Mouse (Mus musculus): ENCODE data around the gene Adssl1. TPM values are rescaled to one million over a fixed set of nuclear protein-coding genes. Genes with fewer than 3 reads are reported as not detected.

Adssl1 gene
- 38.0 and 44.6 TPM in 2 replicates for polyA plus RNA-seq (2012; rRNA removed)

DNA sequence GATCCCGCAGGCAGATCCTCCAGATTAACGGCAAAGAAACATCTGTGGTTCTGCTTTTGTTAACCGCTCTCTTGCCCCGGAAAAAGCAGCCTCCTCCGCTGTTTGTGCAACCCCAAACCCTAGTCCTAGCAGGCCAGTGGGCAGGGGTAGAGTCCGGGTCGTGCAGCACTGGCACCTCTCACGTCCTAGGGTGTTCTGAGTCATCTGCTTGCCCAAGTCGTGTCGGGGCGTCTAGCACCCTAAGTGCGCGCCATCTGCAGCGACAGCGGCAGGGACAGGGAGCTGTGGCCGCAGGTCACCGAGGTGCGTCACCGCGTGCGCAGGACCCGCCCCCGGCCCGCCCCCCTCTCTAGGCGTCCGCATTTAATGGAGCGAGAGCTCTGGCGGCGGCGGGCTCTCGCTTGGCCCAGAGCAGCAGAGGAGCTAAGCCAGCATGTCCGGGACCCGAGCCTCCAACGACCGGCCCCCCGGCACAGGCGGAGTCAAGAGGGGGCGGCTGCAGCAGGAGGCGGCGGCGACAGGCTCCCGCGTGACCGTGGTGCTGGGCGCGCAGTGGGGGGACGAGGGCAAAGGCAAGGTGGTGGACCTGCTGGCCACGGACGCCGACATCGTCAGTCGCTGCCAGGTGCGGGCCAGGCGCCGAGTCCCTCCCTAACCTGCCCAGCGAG is at the start of gene Adssl1:
TSS of gene Adssl1 (plus strand) at position 360 of the 668 bp plus-strand sequence.
- TF ChIP-seq POLR2A (IDR thresholded peaks at IDR 0.05; ENCODE audit: extremely low read depth, insufficient read depth, low read length) = no peak
- TF ChIP-seq CTCF (IDR thresholded peaks at IDR 0.05; ENCODE audit: extremely low read depth, insufficient read depth, low read length) = no peak
- peak within 1 kb of the TSS; percentile 49 for H3K4me3 ChIP-seq (ENCODE audit: insufficient read depth, low read length)
- peaks cover 6% of the 10 kb centered on the region; the same call in 1 of the 2 replicates for H3K4me1 ChIP-seq (ENCODE audit: control insufficient read depth, insufficient read depth, low read length)
- peak within 1 kb of the TSS; percentile 90 for H3K27ac ChIP-seq (ENCODE audit: insufficient read depth, low read length)

DNA sequence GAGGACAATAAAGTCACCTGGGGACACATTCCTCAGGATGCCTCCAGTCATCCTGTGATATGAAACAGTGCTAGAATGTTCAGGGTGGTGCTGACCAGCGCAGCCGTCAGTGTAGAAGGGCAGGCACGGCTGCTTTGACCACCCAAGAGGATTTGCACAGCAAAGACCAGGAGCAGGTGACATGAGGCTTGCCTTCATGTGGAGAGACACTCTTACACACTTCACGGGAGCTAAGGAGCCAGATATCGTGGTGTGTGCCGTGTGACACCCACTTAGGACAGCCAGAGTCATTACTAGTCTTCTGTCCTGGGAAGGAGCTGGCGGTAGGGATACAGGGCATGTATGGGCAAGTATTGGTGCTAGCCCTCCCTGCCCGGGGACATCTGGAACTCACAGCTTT is 49.7 kb upstream of the Adssl1 start:
- TF ChIP-seq POLR2A (IDR thresholded peaks at IDR 0.05; ENCODE audit: extremely low read depth, insufficient read depth, low read length) = no peak
- no peak for TF ChIP-seq CTCF (IDR thresholded peaks at IDR 0.05; ENCODE audit: extremely low read depth, insufficient read depth, low read length)
- Histone ChIP-seq H3K4me3 (ENCODE audit: insufficient read depth, low read length) (no peak overlapping the region), H3K27ac (ENCODE audit: insufficient read depth, low read length) (no peak overlapping the region), H3K4me1 (ENCODE audit: control insufficient read depth, insufficient read depth, low read length) (peaks cover 1% of the 10 kb centered on the region)

DNA sequence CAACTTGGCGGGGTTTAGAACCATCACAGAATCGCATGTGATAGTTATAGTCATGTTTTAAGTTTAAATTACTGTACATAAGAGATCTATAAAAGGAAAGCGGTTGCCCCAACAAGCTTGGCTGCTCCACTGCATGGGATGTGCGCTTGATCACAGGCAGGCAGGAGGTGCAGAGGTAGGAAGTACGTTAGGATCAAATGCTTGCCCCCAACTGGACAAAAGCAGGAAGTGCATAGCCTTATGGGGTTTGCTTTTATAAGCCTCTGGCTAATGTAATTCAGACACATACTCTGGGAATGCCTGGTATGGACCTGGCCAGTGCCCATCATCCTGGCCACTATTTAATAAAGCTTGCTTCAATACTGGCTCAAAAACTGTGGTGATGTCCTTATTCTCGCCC is 48.8 kb upstream of the Adssl1 start:
- TF ChIP-seq POLR2A (IDR thresholded peaks at IDR 0.05; ENCODE audit: extremely low read depth, insufficient read depth, low read length) = no peak
- TF ChIP-seq CTCF (IDR thresholded peaks at IDR 0.05; ENCODE audit: extremely low read depth, insufficient read depth, low read length) = 0 out of 2 replicates have a peak, but pooled peaks have one; percentile 14
- H3K27ac ChIP-seq (ENCODE audit: insufficient read depth, low read length) = no peak overlapping the region
- no peak overlapping the region for H3K4me3 ChIP-seq (ENCODE audit: insufficient read depth, low read length)
- H3K4me1 ChIP-seq (ENCODE audit: control insufficient read depth, insufficient read depth, low read length) = peaks cover 6% of the 10 kb centered on the region

DNA sequence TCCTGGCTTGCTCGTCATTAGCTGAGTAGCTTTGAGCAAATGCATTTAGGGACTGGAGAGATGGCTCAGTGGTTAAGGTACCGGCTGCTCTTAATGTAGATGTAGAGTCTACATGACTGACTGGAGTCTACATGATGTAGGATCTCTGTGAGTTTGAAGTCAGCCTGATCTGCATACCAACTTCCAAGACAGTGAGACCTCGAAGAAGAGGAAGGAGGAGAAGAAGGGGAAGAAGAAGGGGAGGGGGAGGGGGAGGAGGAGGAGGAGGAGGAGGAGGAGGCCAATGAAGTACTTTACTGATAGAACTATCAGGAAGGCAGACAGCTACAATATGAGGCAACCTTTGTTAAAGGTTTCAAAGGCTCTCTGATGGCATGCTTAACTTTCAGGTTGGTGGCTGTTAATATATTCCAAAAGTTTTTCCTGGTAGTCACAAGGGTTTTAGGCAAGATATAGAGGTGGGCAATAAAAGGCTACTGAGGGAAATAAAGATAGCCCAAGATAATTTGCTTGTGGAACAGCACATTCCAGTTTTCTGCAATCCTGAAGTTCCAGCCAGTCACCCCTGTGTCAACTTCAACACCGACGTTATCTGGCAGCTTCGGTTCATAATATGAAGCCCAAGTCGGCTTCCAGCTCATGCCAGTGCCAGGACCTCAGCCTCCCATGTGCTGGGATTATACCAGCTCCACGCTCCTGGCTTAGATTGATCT is 44.4 kb upstream of the Adssl1 start:
- TF ChIP-seq CTCF (IDR thresholded peaks at IDR 0.05; ENCODE audit: extremely low read depth, insufficient read depth, low read length) (no peak), POLR2A (IDR thresholded peaks at IDR 0.05; ENCODE audit: extremely low read depth, insufficient read depth, low read length) (no peak)
- Histone ChIP-seq H3K4me1 (ENCODE audit: control insufficient read depth, insufficient read depth, low read length) (peaks cover 13% of the 10 kb centered on the region), H3K27ac (ENCODE audit: insufficient read depth, low read length) (no peak overlapping the region), H3K4me3 (ENCODE audit: insufficient read depth, low read length) (no peak overlapping the region)

DNA sequence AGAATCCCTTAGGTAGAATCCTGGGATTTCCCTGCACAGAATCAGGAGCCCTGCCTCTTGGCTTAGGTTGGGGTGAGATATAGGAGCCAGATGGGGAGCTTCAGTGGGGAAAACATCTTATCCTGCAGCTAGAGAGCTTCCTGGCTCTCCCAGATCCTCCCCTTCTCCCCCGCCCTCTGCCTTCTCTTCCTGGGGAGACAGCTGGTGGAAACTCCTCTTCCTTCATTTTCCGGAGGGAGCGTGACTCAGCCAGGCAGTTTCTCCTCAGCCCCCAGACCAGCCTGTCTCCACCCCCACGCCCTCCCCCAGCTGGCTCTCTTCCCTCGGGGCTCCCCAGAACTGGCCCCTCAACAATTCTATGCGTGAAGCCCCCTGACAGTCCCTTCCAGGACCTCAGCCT is 43.5 kb upstream of the Adssl1 start:
- no peak overlapping the region for H3K27ac ChIP-seq (ENCODE audit: insufficient read depth, low read length)
- no peak overlapping the region for H3K4me3 ChIP-seq (ENCODE audit: insufficient read depth, low read length)
- no peak for TF ChIP-seq POLR2A (IDR thresholded peaks at IDR 0.05; ENCODE audit: extremely low read depth, insufficient read depth, low read length)
- TF ChIP-seq CTCF (IDR thresholded peaks at IDR 0.05; ENCODE audit: extremely low read depth, insufficient read depth, low read length) = no peak
- H3K4me1 ChIP-seq (ENCODE audit: control insufficient read depth, insufficient read depth, low read length) = peaks cover 13% of the 10 kb centered on the region

DNA sequence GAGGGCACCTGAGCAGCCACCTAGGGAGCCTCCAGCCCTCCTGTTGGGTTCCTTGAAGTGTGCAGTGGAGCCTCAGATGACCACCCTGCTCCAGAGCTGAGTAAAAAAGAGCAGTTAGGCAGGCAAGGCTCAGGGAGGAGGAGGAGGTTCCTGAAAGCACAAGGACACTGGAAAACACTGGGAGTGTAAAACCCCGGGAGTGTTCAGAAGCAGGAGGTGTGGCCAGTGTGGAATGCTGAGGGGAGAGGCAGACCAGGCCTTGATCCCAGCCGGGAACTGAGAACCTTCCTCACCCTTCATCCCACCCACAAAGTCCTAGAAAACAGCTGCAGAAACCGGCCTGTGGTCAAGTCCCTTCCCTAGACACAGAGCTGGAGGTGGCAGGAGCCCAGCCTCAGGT is 43.1 kb upstream of the Adssl1 start:
- TF ChIP-seq CTCF (IDR thresholded peaks at IDR 0.05; ENCODE audit: extremely low read depth, insufficient read depth, low read length) = no peak
- no peak for TF ChIP-seq POLR2A (IDR thresholded peaks at IDR 0.05; ENCODE audit: extremely low read depth, insufficient read depth, low read length)
- Histone ChIP-seq H3K4me1 (ENCODE audit: control insufficient read depth, insufficient read depth, low read length) (peaks cover 13% of the 10 kb centered on the region), H3K4me3 (ENCODE audit: insufficient read depth, low read length) (no peak overlapping the region), H3K27ac (ENCODE audit: insufficient read depth, low read length) (no peak overlapping the region)

DNA sequence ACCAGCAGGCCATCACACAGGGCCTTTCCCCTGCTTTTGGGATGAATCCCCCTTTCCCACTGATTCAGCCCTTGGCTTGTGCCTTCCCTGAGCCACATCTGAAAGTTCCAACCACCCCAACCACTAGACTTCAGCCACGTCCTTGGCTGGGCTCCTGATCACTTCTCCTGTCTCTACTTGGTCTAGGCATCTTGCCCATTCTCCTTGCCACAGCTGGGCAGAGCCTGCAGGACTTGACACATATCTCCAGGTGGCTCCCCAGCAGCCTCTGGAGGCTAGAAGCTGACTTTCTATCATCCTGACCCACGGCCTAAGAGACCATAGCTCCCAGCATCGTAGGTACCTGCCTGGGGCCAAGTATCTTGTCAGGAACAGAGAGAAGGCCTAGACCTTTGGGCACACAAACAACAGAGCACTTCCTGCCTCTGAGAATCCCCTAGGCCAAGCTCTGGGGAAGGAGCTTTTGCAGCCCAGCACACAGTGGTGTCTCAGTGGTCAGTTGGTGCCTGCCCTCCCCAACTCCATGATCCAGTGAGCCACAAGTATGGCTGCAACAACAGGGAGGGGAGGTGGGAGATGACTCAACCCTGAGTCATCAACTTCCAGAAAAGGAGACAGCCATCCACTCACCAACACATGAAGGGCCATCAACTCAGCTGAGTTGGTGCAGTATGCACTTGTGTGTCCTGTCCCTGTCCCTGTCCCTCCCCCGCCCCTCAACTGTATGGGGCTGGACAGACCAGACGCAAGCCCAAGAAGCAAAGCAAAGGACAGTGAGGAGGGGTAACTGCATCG is 41.4 kb upstream of the Adssl1 start:
- H3K4me3 ChIP-seq (ENCODE audit: insufficient read depth, low read length) = no peak overlapping the region
- H3K27ac ChIP-seq (ENCODE audit: insufficient read depth, low read length) = no peak overlapping the region
- TF ChIP-seq POLR2A (IDR thresholded peaks at IDR 0.05; ENCODE audit: extremely low read depth, insufficient read depth, low read length) (no peak), CTCF (IDR thresholded peaks at IDR 0.05; ENCODE audit: extremely low read depth, insufficient read depth, low read length) (no peak)
- H3K4me1 ChIP-seq (ENCODE audit: control insufficient read depth, insufficient read depth, low read length) = peaks cover 11% of the 10 kb centered on the region

DNA sequence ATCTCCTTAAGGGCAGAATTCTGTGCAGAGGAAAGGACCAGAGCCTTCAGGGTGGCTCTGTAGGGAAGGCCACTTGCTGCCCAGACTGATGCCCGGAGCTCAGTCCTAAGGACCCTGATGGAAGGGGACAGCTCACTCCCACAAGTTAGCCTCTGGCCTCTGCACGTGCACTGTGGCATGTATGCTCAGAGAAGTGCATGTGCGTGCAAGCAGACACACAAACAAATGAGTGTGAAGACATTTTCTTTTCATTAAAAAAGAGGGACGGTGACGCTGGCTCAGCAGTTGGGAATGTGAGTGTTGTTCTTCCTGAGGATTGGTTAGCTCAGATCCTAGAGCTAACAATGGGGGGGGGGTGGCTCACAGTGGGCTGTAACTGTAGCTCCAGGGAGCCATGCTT is 40.4 kb upstream of the Adssl1 start:
- Histone ChIP-seq H3K27ac (ENCODE audit: insufficient read depth, low read length) (no peak overlapping the region), H3K4me3 (ENCODE audit: insufficient read depth, low read length) (no peak overlapping the region), H3K4me1 (ENCODE audit: control insufficient read depth, insufficient read depth, low read length) (peaks cover 11% of the 10 kb centered on the region)
- TF ChIP-seq CTCF (IDR thresholded peaks at IDR 0.05; ENCODE audit: extremely low read depth, insufficient read depth, low read length) (no peak), POLR2A (IDR thresholded peaks at IDR 0.05; ENCODE audit: extremely low read depth, insufficient read depth, low read length) (no peak)

DNA sequence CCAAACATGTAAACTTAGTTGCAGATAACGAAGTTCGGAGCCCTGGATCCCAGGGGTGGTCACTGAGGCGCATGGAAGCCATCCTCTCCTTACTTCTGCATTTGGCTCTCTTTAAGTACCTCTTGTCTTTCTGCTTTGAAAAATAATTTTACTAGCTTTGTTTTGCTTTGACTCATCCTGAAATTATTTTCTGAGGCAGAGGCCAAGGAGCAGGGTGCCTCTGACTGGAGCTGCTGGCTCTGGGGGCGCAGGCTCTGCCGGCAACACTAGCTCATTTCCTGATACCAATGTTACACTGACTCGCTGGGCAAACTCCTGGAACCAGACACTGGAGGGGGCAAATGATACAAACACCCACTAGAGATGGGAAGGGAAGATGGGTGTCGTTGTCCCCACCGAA is 39.9 kb upstream of the Adssl1 start:
- Histone ChIP-seq H3K4me3 (ENCODE audit: insufficient read depth, low read length) (no peak overlapping the region), H3K27ac (ENCODE audit: insufficient read depth, low read length) (no peak overlapping the region), H3K4me1 (ENCODE audit: control insufficient read depth, insufficient read depth, low read length) (peaks cover 11% of the 10 kb centered on the region)
- no peak for TF ChIP-seq CTCF (IDR thresholded peaks at IDR 0.05; ENCODE audit: extremely low read depth, insufficient read depth, low read length)
- no peak for TF ChIP-seq POLR2A (IDR thresholded peaks at IDR 0.05; ENCODE audit: extremely low read depth, insufficient read depth, low read length)

Data from cortical plate, adult 2 months (tissue).